Mouse (Mus musculus) liver, postnatal 0 days (tissue): ENCODE measurements at regions not wholly inside any gene's neighbourhood (a gene's known extent, or its start where the extent isn't known, plus 50 kb on each side); places are given as distances from the start of the nearest gene placed in this dataset.

Experiments
- ATAC-seq: fragments of 200-750 bp; cut with Nextera tagmentation; 2 replicates; pipeline ENCODE4 v1.8.0; 2017; ENCODE audit warnings: mild to moderate bottlenecking, moderate library complexity
- DNase-seq: peaks from one replicate; pipeline ENCODE4 v3.0.0-alpha.2; 2016
- H3K27ac ChIP-seq: fragments of 300-500 bp; sonication (generic); 2 replicates; pipeline ENCODE4 v1.5.1; 2014; ENCODE audit warnings: antibody characterized with exemption, moderate library complexity, mild to moderate bottlenecking, low read depth
- H3K27me3 ChIP-seq: fragments of 300-500 bp; sonication (generic); 2 replicates; pipeline ENCODE4 v1.6.1; 2014; ENCODE audit warnings: low read length, control low read depth, mixed read lengths; ENCODE audit not compliant: insufficient read depth
- H3K36me3 ChIP-seq: fragments of 300-500 bp; sonication (generic); replicated peaks from 2 replicates; pipeline ENCODE4 v1.6.1; 2014; ENCODE audit warnings: mild to moderate bottlenecking, control low read depth, low read length, moderate library complexity, mixed read lengths; ENCODE audit not compliant: insufficient read depth
- H3K4me1 ChIP-seq: fragments of 300-500 bp; sonication (generic); 2 replicates; pipeline ENCODE4 v1.6.1; 2014; ENCODE audit warnings: antibody characterized with exemption, mild to moderate bottlenecking, control low read depth; ENCODE audit not compliant: insufficient read depth
- H3K4me2 ChIP-seq: fragments of 300-500 bp; sonication (generic); 2 replicates; pipeline ENCODE4 v1.6.1; 2014; ENCODE audit warnings: low read depth, mild to moderate bottlenecking, low read length, moderate library complexity, mixed read lengths
- H3K4me3 ChIP-seq: fragments of 300-500 bp; sonication (generic); 2 replicates; pipeline ENCODE4 v1.5.1; 2014; ENCODE audit warnings: low read depth, low read length
- H3K9ac ChIP-seq: fragments of 300-500 bp; sonication (generic); replicated peaks from 2 replicates; pipeline ENCODE4 v1.6.1; 2014; ENCODE audit warnings: mild to moderate bottlenecking, moderate library complexity
- H3K9me3 ChIP-seq: fragments of 300-500 bp; sonication (generic); 2 replicates; pipeline ENCODE4 v1.6.1; 2016; ENCODE audit warnings: mild to moderate bottlenecking, control low read depth, low read length, mixed read lengths
- CTCF ChIP-seq: sonication (generic); IDR thresholded peaks from 2 replicates; pipeline ENCODE4 v1.5.1; 2016; ENCODE audit warnings: antibody characterized with exemption, low read depth
- EP300 ChIP-seq: IDR thresholded peaks from 2 replicates; pipeline ENCODE4 v1.6.1; 2016; ENCODE audit warnings: antibody characterized with exemption, low read depth, mild to moderate bottlenecking
- WGBS: fragments of 180-500 bp; shearing (Covaris S2); extraction: QIAGEN DNeasy Blood & Tissue Kit; methylation state at CpG from one replicate; pipeline ENCODE4 v1.1.7; 2014; ENCODE audit not compliant: insufficient replicate concordance; 5-methylcytosine and 5-hydroxymethylcytosine counted together

- Histone ChIP-seq H3K4me1 (no peaks in the 10 kb centered on the region), H3K9ac (no peak overlapping the region), H3K27ac (no peak overlapping the region), H3K27me3 (no peaks in the 10 kb centered on the region), H3K4me3 (no peak overlapping the region), H3K9me3 (no peaks in the 10 kb centered on the region), H3K36me3 (no peaks in the 10 kb centered on the region), H3K4me2 (no peak overlapping the region)
- TF ChIP-seq EP300, result no peak
- no peak for TF ChIP-seq CTCF
- DNase-seq, result no peak
- 61% methylated on average over 8 of the region's 8 CpGs for WGBS
- ATAC-seq, result no peak
Observed at GRCm38 (mm10) chrX:163452971-163453532, 96.4 kb downstream of the Grpr start.

GRCm38 (mm10) chrX:163405586-163405985 lies 143.9 kb downstream of the Grpr start:
- H3K4me1 ChIP-seq, result no peaks in the 10 kb centered on the region
- no peaks in the 10 kb centered on the region for H3K36me3 ChIP-seq
- H3K9ac ChIP-seq, result no peak overlapping the region
- 48% methylated on average over 3 of the region's 3 CpGs for WGBS
- H3K4me3 ChIP-seq, result no peak overlapping the region
- H3K27ac ChIP-seq, result no peak overlapping the region
- H3K27me3 ChIP-seq, result no peaks in the 10 kb centered on the region
- TF ChIP-seq CTCF, result no peak
- TF ChIP-seq EP300, result no peak
- no peaks in the 10 kb centered on the region for H3K9me3 ChIP-seq
- H3K4me2 ChIP-seq, result no peak overlapping the region
- DNase-seq, result no peak
- no peak for ATAC-seq

- ATAC-seq, result peak; percentile 67
- no peak for DNase-seq
- 57% methylated on average over 2 of the region's 2 CpGs for WGBS
Observed at GRCm38 (mm10) chrX:163386380-163386779, 163.1 kb downstream of the Grpr start.

More at GRCm38 (mm10) chrX:163386380-163386779, 163.1 kb downstream of the Grpr start:
- TF ChIP-seq CTCF, result no peak
- no peak for TF ChIP-seq EP300
- H3K4me2 ChIP-seq, result no peak overlapping the region
- no peak overlapping the region for H3K9ac ChIP-seq
- no peaks in the 10 kb centered on the region for H3K36me3 ChIP-seq
- no peaks in the 10 kb centered on the region for H3K27me3 ChIP-seq
- no peaks in the 10 kb centered on the region for H3K9me3 ChIP-seq
- H3K4me3 ChIP-seq, result no peak overlapping the region
- H3K27ac ChIP-seq, result no peak overlapping the region
- H3K4me1 ChIP-seq, result no peaks in the 10 kb centered on the region
